12 mouse cellular contexts compared by ENCODE assay signal in genomic region chr14:55027251-55027650, GRCm38 (mm10). TPM values are rescaled to one million over a fixed set of nuclear protein-coding genes. Genes with fewer than 3 reads are reported as not detected.
DNase-seq lines count a peak whose midpoint lies in the region; ATAC-seq and TF ChIP-seq lines count a peak whose summit lies in the region.
"Had no signal": no experiment of that assay in that cellular context is flagged by ENCODE, and none has a peak within 500 bp of the region (broad histone marks: within the 10 kb centered on the region; RNA-seq: fewer than 3 reads in every experiment).

No protein-coding gene starts in this region.

- DNase-seq in layer of hippocampus, adult 2 months (ENCODE audit: low spot score in 2 of 2): no peak
- no peak for DNase-seq in layer of hippocampus, adult 11-12 months (ENCODE audit: low spot score)
- DNase-seq in kidney, postnatal 36 days: peak; percentile 53 to 82
- DNase-seq in adipocyte (ENCODE audit: low spot score): no peak
- DNase-seq in frontal cortex, postnatal 14 days (ENCODE audit: low spot score in 2 of 2): no peak

- ATAC-seq in forebrain, embryonic 15.5 days (replicated peaks): peak; percentile 10; the same call in 1 of the 2 replicates
- no peak for ATAC-seq in neural tube, embryonic 15.5 days (ENCODE audit: low FRiP score)
- no peak for ATAC-seq in monocyte, adult 5-6 weeks (replicated peaks; ENCODE audit: insufficient number of reproducible peaks, low FRiP score, low TSS enrichment, poor library complexity, severe bottlenecking)

- peaks cover 26% of the 10 kb centered on the region for H3K36me3 ChIP-seq in forebrain, embryonic 15.5 days
- peaks cover 28% of the 10 kb centered on the region for H3K36me3 ChIP-seq in neural tube, embryonic 15.5 days

- no peaks in the 10 kb centered on the region for H3K9me3 ChIP-seq in forebrain, embryonic 15.5 days
- H3K9me3 ChIP-seq in neural tube, embryonic 15.5 days (replicated peaks): no peaks in the 10 kb centered on the region
- H3K9me3 ChIP-seq: embryonic facial prominence, embryonic 15.5 days; heart, embryonic 13.5 days; limb, embryonic 12.5 days had no signal

- peak overlapping the region; percentile 9; the same call in 1 of the 2 replicates for H3K4me2 ChIP-seq in forebrain, embryonic 15.5 days (replicated peaks)
- H3K4me2 ChIP-seq in neural tube, embryonic 15.5 days: no peak overlapping the region; the same call in 1 of the 2 replicates
- H3K4me2 ChIP-seq: embryonic facial prominence, embryonic 15.5 days; heart, embryonic 13.5 days had no signal

- peak overlapping the region; percentile 3; the same call in 1 of the 2 replicates for H3K9ac ChIP-seq in forebrain, embryonic 15.5 days (replicated peaks)
- no peak overlapping the region for H3K9ac ChIP-seq in neural tube, embryonic 15.5 days (replicated peaks)
- H3K9ac ChIP-seq: embryonic facial prominence, embryonic 15.5 days; heart, embryonic 13.5 days; limb, embryonic 12.5 days had no signal

- TF ChIP-seq CTCF in layer of hippocampus, adult 2 months (conservative IDR thresholded peaks at IDR 0.05): no peak

- H3K4me1 ChIP-seq in forebrain, embryonic 15.5 days: peaks cover 40% of the 10 kb centered on the region
- H3K4me1 ChIP-seq in neural tube, embryonic 15.5 days: peaks cover 32% of the 10 kb centered on the region

- H3K27ac ChIP-seq in layer of hippocampus, adult 2 months: peak overlapping the region; percentile 18; the same call in 1 of the 2 replicates
- H3K27ac ChIP-seq in forebrain, embryonic 15.5 days (replicated peaks): peak overlapping the region; percentile 94
- peak overlapping the region; percentile 89 for H3K27ac ChIP-seq in neural tube, embryonic 15.5 days (replicated peaks)
- H3K27ac ChIP-seq: embryonic facial prominence, embryonic 15.5 days; heart, embryonic 13.5 days; limb, embryonic 12.5 days had no signal

- 10% methylated on average over 5 of the region's 5 CpGs for WGBS in forebrain, embryonic 15.5 days
- 9% methylated on average over 5 of the region's 5 CpGs for WGBS in neural tube, embryonic 15.5 days

- no peak overlapping the region for H3K4me3 ChIP-seq in layer of hippocampus, adult 2 months
- H3K4me3 ChIP-seq in forebrain, embryonic 15.5 days: no peak overlapping the region
- H3K4me3 ChIP-seq in neural tube, embryonic 15.5 days (replicated peaks): no peak overlapping the region
- H3K4me3 ChIP-seq: embryonic facial prominence, embryonic 15.5 days; heart, embryonic 13.5 days; limb, embryonic 12.5 days had no signal

- H3K27me3 ChIP-seq in forebrain, embryonic 15.5 days: no peaks in the 10 kb centered on the region
- no peaks in the 10 kb centered on the region for H3K27me3 ChIP-seq in neural tube, embryonic 15.5 days (replicated peaks)
- H3K27me3 ChIP-seq: embryonic facial prominence, embryonic 15.5 days; heart, embryonic 13.5 days; limb, embryonic 12.5 days had no signal

RNA-seq across cellular contexts. Expression of gene Ngdn, which starts 12.0 kb away (rescaled TPM):
- total RNA-seq in layer of hippocampus, adult 2 months (2021): 10 to 100 TPM; 30.3 to 34.9 TPM
- 67.1 and 70.8 TPM in 2 replicates for polyA plus RNA-seq in forebrain, embryonic 15.5 days (2015; fragmentation: Nextera tagmentation; extraction: Ambion mirVana)
- polyA plus RNA-seq in neural tube, embryonic 15.5 days (2015; fragmentation: Nextera tagmentation; extraction: Ambion mirVana): 47.6 and 60.4 TPM in 2 replicates
- 73.4 to 121 TPM (median 99.8 TPM) in 3 replicates for total RNA-seq in monocyte, adult 5-6 weeks (2017)

RNA-seq across cellular contexts. Expression of gene Myh7, which starts 32.8 kb away (rescaled TPM):
- 1 to 10 TPM; 8.3 TPM for total RNA-seq in layer of hippocampus, adult 2 months (2021)
- 6.5 and 6.7 TPM in 2 replicates for polyA plus RNA-seq in forebrain, embryonic 15.5 days (2015; fragmentation: Nextera tagmentation; extraction: Ambion mirVana)
- polyA plus RNA-seq in neural tube, embryonic 15.5 days (2015; fragmentation: Nextera tagmentation; extraction: Ambion mirVana): 7.4 and 9.6 TPM in 2 replicates
- not detected in 3 replicates for total RNA-seq in monocyte, adult 5-6 weeks (2017)
- total RNA-seq: megakaryocyte, adult 5-6 weeks had no signal

RNA-seq across cellular contexts. Expression of gene Gm17428, which starts 50.5 kb away (rescaled TPM):
- total RNA-seq in layer of hippocampus, adult 2 months (2021): not detected
- polyA plus RNA-seq in forebrain, embryonic 15.5 days (2015; fragmentation: Nextera tagmentation; extraction: Ambion mirVana): not detected in 2 replicates
- not detected in 2 replicates for polyA plus RNA-seq in neural tube, embryonic 15.5 days (2015; fragmentation: Nextera tagmentation; extraction: Ambion mirVana)
- total RNA-seq in monocyte, adult 5-6 weeks (2017): not detected in 3 replicates
- total RNA-seq: megakaryocyte, adult 5-6 weeks had no signal
- polyA plus RNA-seq: embryonic facial prominence, embryonic 15.5 days; heart, embryonic 13.5 days; limb, embryonic 12.5 days had no signal

Comparison
In these comparisons a context has a peak if more than half of its experiments do, and no peak if none do; other contexts are left out.
1. DNase-seq: peak in kidney, postnatal 36 days (2 of 2); none in layer of hippocampus, adult 2 months (0 of 2), layer of hippocampus, adult 11-12 months (single experiment), adipocyte (single experiment) and frontal cortex, postnatal 14 days (0 of 2).
2. H3K27ac ChIP-seq: peak in every context shown above with its lines; median percentile 94 in forebrain, embryonic 15.5 days; 89 in neural tube, embryonic 15.5 days; 18 in layer of hippocampus, adult 2 months.